Mouse (Mus musculus): Measurements from ENCODE around the gene Ier2.
A peak's percentile ranks its signal among the peaks of the same experiment; 100 is the strongest.
"Not testable (repeated sequence)": the region's sequence is repeated elsewhere in the genome, so short reads cannot be mapped to it uniquely, and the experiment has no call there.

Ier2 gene

GRCm38 (mm10) chr8:84640010-84640588 is 22.6 kb downstream of the Ier2 start:
- no peak for DNase-seq (ENCODE audit: low read depth, low spot score)

- peak; percentile 94 for DNase-seq (ENCODE audit: low read depth, low spot score)
Observed at GRCm38 (mm10) chr8:84639162-84640009, 23.3 kb downstream of the Ier2 start.

DNA sequence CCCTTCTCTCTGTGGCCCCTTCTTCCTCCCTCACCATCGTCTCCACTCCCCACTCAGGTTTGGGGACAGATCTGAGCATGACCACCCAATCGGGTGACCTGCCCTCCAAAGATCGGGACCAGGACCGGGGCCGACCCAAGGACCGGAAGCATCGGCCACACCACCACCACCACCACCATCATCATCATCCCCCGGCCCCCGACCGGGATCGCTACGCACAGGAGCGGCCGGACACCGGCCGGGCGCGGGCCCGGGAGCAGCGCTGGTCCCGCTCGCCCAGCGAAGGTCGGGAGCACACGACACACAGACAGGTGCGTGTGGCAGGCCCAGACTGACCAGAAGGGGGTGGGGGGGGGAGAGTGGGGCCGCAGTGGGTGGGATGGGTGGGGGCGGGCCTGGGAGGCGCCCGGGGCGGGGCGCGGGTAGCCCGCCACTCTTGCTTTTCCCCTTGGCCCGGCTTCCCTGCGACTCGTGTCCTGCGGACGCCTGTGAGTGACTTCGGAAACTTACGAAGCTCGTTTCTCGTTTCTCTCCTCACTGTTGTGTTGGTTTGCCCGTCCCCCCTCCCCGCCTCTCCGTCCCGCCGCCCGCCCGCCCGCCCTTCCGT is 24.0 kb downstream of the Ier2 start:
- DNase-seq (ENCODE audit: low read depth, low spot score) = no peak

DNA sequence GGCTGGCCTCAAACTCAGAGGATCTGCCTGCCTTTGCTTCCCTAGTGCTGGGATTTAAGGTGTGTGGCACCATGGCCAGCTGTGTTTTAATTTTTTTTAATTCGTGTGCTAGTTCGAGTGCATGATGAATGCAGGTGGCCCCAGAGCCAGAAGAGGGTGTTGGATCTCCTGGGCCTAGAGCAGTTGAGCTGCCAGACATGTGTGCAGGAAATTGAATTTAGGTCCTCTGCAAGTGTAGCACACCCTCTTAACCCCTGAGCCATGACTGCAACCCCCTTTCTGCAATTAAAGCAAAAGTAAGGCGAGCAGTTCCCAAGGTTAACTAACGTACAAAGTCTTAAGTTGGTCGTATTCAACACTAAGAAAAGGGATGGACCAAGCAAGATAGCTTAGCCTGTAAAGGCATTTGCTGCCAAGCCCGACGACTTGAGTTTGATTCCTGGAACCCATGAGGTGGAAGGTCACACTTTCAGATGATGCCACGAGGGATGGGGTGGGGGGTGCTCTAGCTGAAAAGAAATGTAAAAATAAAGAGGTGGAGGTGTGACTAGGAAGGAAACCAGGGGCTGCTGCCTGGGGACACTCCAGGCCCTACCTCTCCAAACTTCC is 24.6 kb downstream of the Ier2 start:
- DNase-seq (ENCODE audit: low read depth, low spot score) = no peak

DNA sequence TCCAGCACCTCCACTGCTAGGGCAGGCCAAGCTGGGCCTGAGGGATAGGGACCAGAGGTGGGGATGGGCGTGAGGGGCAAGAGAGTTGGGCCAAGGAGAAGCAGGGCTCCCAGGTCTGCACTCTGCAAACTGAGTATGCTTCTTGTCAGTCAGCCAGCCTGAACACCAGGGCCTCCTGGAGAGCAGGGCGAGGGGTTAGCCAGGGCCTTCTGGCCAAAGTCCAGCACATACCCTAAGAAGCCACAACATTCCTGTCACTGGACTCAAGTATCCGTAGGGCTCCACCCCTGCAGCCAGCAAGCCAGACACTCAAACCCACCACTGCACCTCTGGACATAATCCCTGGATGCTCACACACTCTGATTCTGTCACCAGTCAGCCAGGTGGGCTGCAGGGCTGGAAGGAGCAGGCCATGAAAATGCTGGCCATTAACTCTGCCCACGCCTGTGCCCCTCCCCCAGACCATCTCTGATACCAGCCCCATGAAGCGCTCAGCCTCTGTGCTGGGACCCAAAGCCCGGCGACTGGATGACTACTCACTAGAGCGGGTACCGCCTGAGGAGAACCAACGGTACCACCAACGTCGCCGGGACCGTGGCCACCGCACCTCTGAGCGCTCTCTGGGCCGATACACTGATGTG is 26.5 kb downstream of the Ier2 start:
- no peak for DNase-seq (ENCODE audit: low read depth, low spot score)

DNA sequence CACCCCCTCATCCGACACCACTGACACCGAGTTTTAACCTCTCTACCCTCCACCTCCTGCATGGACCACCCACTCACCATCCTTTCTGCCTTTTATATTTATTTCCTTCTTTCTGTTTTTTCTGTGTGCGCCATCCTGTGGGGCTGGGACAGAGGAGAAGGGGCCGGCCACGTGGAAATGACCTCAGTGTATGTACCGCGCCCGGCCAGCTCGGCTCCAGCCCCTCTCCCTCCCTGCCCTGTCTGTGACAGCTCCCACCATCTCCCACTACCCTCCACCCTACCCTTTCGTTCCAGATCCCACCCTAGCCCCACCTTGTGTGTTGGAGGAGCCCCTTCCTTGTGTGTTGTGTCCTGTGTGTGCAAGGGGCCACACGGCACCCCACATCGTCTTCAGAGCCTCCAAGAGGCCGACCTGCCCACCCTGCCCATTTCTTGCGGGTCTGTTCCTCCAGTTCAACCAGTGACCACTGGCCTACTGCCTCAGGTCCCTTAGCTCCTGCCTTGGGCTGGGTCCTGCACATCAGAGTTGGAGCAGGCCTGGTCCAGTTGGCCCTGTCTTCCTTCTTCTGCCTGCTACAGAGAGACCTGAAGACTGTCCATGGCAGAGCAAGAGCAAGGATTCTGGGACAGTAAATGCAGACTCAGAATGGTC is 27.1 kb downstream of the Ier2 start:
- DNase-seq (ENCODE audit: low read depth, low spot score) = no peak

- DNase-seq (ENCODE audit: low read depth, low spot score) = peak; percentile 50
Observed at GRCm38 (mm10) chr8:84634849-84635304, 27.8 kb downstream of the Ier2 start.

DNA sequence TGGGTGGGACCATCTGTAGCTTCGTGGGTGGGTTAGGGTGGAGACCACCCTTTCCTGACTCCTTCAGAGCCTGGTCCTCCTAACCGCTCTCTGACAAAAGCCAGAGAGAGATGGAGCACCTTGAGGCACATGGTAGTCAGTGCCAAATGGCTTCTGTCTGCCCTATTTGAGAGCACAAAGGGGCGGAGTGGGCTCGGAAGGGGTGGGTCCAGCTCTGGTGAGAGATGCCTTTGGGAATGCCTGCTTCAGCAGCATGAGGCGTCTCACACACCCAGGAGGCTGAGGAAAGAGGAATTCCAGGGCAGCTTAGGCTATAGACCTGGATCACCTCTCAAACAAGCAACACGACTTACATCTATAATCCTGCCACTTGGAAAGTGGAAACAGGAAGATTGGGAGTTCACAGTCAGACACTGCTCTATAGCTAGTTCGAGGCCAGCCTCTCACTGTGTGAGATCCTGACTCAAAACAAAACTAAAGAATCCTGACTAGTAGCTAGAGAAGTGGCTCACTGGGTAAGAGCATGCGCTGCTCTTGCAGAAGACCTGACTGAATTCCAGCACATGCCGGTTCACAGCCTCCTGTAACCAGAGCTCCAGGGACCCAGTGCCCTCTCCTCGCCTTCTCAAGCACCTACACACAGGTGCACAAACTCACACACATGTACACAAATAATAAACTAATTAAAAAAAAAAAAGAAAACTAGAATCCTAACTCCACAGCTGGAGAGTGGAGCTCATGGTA is 28.6 kb downstream of the Ier2 start:
- no peak for DNase-seq (ENCODE audit: low read depth, low spot score)

- no peak for DNase-seq (ENCODE audit: low read depth, low spot score)
Observed at GRCm38 (mm10) chr8:84631813-84632212, 30.8 kb downstream of the Ier2 start.

- no peak for DNase-seq (ENCODE audit: low read depth, low spot score)
Observed at GRCm38 (mm10) chr8:84630145-84630544, 32.5 kb downstream of the Ier2 start.

GRCm38 (mm10) chr8:84629586-84629985 is 33.1 kb downstream of the Ier2 start:
- DNase-seq (ENCODE audit: low read depth, low spot score) = no peak

- not testable (repeated sequence) for DNase-seq (ENCODE audit: low read depth, low spot score)
Observed at GRCm38 (mm10) chr8:84623425-84623824, 39.2 kb downstream of the Ier2 start.

DNA sequence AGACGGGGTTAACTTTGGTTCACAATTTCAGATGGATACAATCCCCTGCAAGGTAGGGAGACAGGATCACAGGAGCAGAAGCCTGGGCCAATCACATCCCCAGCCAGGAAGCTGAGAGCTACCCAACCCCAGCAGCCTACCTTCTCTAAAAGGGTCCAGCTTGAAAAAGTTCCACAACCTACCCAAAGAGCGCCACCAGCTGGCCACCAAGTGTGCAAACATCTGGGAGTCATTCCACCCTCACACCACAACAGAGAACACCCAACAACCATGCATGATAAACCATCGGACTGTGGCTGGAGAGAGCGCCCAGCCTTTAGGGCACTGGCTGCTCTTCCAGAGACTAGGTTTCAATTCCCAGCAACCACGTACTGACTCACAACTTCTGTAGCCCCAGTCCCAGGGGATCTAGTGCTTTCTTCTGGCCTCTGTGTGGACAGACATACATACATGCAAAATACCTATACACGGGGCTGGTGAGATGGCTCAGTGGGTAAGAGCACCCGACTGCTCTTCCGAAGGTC is 41.5 kb downstream of the Ier2 start:
- DNase-seq (ENCODE audit: low read depth, low spot score) = no peak

- DNase-seq (ENCODE audit: low read depth, low spot score) = no peak
Observed at GRCm38 (mm10) chr8:84617005-84617404, 45.6 kb downstream of the Ier2 start.

- DNase-seq (ENCODE audit: low read depth, low spot score) = no peak
Observed at GRCm38 (mm10) chr8:84615666-84616485, 46.8 kb downstream of the Ier2 start.

DNA sequence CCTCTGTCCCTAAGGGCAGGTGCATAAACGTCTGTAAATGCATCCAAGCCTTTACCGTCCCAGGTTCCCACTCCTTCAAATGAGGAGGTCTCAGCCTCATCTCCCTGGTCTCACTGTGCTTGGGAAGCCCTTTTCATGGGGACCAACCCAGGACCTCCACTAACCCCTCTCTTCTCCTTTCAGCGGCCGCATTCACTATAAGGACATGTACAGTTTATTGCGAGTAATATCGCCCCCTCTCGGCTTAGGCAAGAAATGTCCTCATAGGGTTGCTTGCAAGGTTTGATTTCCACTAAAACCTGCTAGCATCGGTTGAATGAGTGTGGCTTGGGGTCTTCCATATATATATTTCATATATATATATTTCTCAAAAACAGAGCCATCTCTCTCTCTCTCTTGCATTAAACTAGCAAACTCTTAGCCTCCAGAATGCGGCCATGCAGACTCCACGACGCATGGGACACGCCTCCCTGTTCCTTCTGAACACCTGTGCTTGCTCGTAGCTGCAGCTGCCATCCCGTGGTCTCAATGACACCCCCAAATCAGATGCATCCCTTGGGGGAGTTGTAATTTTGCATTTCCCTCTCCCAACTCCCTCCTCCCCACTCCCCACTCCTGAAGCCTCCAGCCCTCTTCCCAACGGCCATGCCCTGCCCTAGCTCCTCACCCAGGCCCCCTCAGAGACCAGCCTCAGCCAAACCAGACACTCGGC is 48.0 kb downstream of the Ier2 start:
- no peak for DNase-seq (ENCODE audit: low read depth, low spot score)

Data from retina, adult 2 months (tissue).